Mouse (Mus musculus) lung, postnatal 0 days (tissue): ENCODE results near the gene Olfr1028.

Source experiments
- CTCF ChIP-seq: IDR thresholded peaks from 2 replicates; pipeline ENCODE4 v1.5.1; 2016; ENCODE audit warnings: antibody characterized with exemption, mild to moderate bottlenecking
- EP300 ChIP-seq: IDR thresholded peaks from 2 replicates; pipeline ENCODE4 v1.6.1; 2016; ENCODE audit warnings: antibody characterized with exemption, mild to moderate bottlenecking, control low read depth

DNA sequence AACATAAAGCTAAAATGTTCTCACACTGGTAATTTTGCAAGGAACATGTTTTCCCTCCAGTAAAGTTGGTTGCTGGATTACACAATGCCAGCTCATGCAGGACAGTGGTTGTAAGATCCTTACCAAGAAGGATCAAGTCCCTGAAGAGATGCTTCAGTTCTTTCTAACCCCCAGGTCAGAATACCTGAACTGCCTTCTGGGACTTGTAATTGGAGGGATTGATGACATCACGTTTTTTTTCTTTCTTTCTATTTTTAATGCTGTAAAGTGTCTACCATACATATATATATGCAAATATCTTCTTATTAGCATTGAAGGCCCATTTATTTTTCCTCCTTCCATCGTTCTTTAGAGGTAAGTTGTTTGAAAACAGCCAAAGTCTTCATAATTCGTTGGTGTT lies 39.8 kb downstream of the Olfr1028 start, which contains the start of gene Olfr1031:
- TF ChIP-seq EP300, result no peak
- no peak for TF ChIP-seq CTCF
